Mouse (Mus musculus): ENCODE data around the gene Ush2a.

- TF ChIP-seq CTCF (IDR thresholded peaks at IDR 0.05) (no peak), EP300 (IDR thresholded peaks at IDR 0.05) (no peak)
Observed at GRCm38 (mm10) chr1:188333936-188334335, 72.1 kb downstream of the Ush2a start.
